Mouse (Mus musculus): ENCODE data around the gene Pgs1. TPM values are rescaled to one million over a fixed set of nuclear protein-coding genes. Genes with fewer than 3 reads are reported as not detected.

Gene Pgs1
- polyA plus RNA-seq, 1 experiment = 74.3 TPM

GRCm38 (mm10) chr11:117962228-117963067 is 23.6 kb upstream of the Pgs1 start:
- peak in 1 of 2 experiments; percentile 23 for DNase-seq (ENCODE audit: extremely low spot score in 1 of 2, low spot score in 1 of 2)

GRCm38 (mm10) chr11:117963091-117963793 is 22.9 kb upstream of the Pgs1 start:
- DNase-seq (ENCODE audit: extremely low spot score in 1 of 2, low spot score in 1 of 2) = peak; percentile 87 to 96

- DNase-seq (ENCODE audit: extremely low spot score in 1 of 2, low spot score in 1 of 2) = no peak
These were observed 22.2 kb upstream of the Pgs1 start for GRCm38 (mm10) chr11:117963872-117964271.

- DNase-seq (ENCODE audit: extremely low spot score in 1 of 2, low spot score in 1 of 2) = no peak
These were observed 21.8 kb upstream of the Pgs1 start for GRCm38 (mm10) chr11:117964294-117964693.

GRCm38 (mm10) chr11:117965052-117965451 is 21.0 kb upstream of the Pgs1 start:
- peak in 1 of 2 experiments; percentile 28 for DNase-seq (ENCODE audit: extremely low spot score in 1 of 2, low spot score in 1 of 2)

- no peak for DNase-seq (ENCODE audit: extremely low spot score in 1 of 2, low spot score in 1 of 2)
These were observed 20.5 kb upstream of the Pgs1 start for GRCm38 (mm10) chr11:117965561-117965981.

GRCm38 (mm10) chr11:117966506-117967100 is 19.5 kb upstream of the Pgs1 start:
- no peak for DNase-seq (ENCODE audit: extremely low spot score in 1 of 2, low spot score in 1 of 2)

- DNase-seq (ENCODE audit: extremely low spot score in 1 of 2, low spot score in 1 of 2) = no peak
These were observed 18.7 kb upstream of the Pgs1 start for GRCm38 (mm10) chr11:117967249-117968015.

GRCm38 (mm10) chr11:117968016-117968671 is 17.9 kb upstream of the Pgs1 start:
- peak in 1 of 2 experiments; percentile 51 for DNase-seq (ENCODE audit: extremely low spot score in 1 of 2, low spot score in 1 of 2)

- DNase-seq (ENCODE audit: extremely low spot score in 1 of 2, low spot score in 1 of 2) = no peak
These were observed 17.4 kb upstream of the Pgs1 start for GRCm38 (mm10) chr11:117968716-117969099.

- peak; percentile 78 to 86 for DNase-seq (ENCODE audit: extremely low spot score in 1 of 2, low spot score in 1 of 2)
These were observed 16.8 kb upstream of the Pgs1 start for GRCm38 (mm10) chr11:117969100-117969944.

GRCm38 (mm10) chr11:117969945-117970872 is 15.9 kb upstream of the Pgs1 start, which contains the start of gene Socs3:
Socs3 (minus strand) TSS chr11:117970047.
- DNase-seq (ENCODE audit: extremely low spot score in 1 of 2, low spot score in 1 of 2) = peak; percentile 77 to 98

- DNase-seq (ENCODE audit: extremely low spot score in 1 of 2, low spot score in 1 of 2) = no peak
These were observed 15.0 kb upstream of the Pgs1 start for GRCm38 (mm10) chr11:117971100-117971499.

GRCm38 (mm10) chr11:117971646-117972242 is 14.3 kb upstream of the Pgs1 start:
- DNase-seq (ENCODE audit: extremely low spot score in 1 of 2, low spot score in 1 of 2) = no peak

- no peak for DNase-seq (ENCODE audit: extremely low spot score in 1 of 2, low spot score in 1 of 2)
These were observed 13.2 kb upstream of the Pgs1 start for GRCm38 (mm10) chr11:117972656-117973558.

- no peak for DNase-seq (ENCODE audit: extremely low spot score in 1 of 2, low spot score in 1 of 2)
These were observed 12.5 kb upstream of the Pgs1 start for GRCm38 (mm10) chr11:117973569-117973968.
